ENCODE assay signal across 8 mouse cellular contexts in the genomic region with DNA sequence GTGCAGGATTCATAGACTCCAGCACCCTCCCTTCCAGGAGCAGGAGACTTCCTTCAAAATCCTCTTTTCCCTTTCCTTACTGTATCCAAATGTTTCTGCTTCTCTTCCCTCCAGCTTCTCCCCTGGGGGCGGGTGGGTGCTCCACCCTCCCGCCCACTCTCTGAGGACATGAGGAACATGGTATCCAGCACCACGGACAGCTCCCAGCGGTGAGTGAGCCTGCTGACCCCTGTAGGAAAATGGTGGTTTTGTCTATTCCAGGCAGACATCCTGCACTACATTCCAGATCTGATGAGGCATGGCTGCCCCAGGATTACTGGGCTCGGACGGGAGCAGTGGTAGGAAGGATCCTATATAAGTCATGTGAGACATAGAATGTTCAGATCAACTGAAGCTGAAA. TPM values are rescaled to one million over a fixed set of nuclear protein-coding genes. Genes with fewer than 3 reads are reported as not detected.
DNase-seq lines count a peak whose midpoint lies in the region; ATAC-seq and TF ChIP-seq lines count a peak whose summit lies in the region.

No protein-coding gene starts in this region.

- H3K9ac ChIP-seq in heart, adult 2 months (ENCODE audit: low read depth, low read length): no peak overlapping the region
- no peak overlapping the region for H3K9ac ChIP-seq in heart, embryonic 12.5 days
- no peak overlapping the region for H3K9ac ChIP-seq in kidney, embryonic 16.5 days (replicated peaks; ENCODE audit: low read length)
- H3K9ac ChIP-seq in stomach, postnatal 0 days (ENCODE audit: low read length): no peak overlapping the region

- TF ChIP-seq EP300 in heart, adult 2 months (IDR thresholded peaks at IDR 0.05; ENCODE audit: insufficient read depth, low read depth, low read length): no peak
- TF ChIP-seq EP300 in stomach, postnatal 0 days (optimal IDR thresholded peaks at IDR 0.05): no peak

- ATAC-seq in heart, embryonic 12.5 days (ENCODE audit: insufficient number of reproducible peaks, low FRiP score): no peak
- ATAC-seq in kidney, embryonic 16.5 days (ENCODE audit: low FRiP score, low TSS enrichment): peak; percentile 76
- no peak for ATAC-seq in stomach, postnatal 0 days (ENCODE audit: low FRiP score, low TSS enrichment)
- ATAC-seq in activated CD4-positive, CD25-positive, alpha-beta regulatory T cell, adult 4 months: no peak

- TF ChIP-seq CTCF in heart, adult 2 months (IDR thresholded peaks at IDR 0.05): peak; percentile 41
- TF ChIP-seq CTCF in brain, embryonic 14.5 days (IDR thresholded peaks at IDR 0.05; ENCODE audit: borderline replicate concordance, extremely low read depth, insufficient read depth, insufficient read length): peak; percentile 17; the same call in 1 of the 2 replicates
- peak; percentile 70 for TF ChIP-seq CTCF in stomach, postnatal 0 days (IDR thresholded peaks at IDR 0.05; ENCODE audit: low read depth)

- DNase-seq in heart, adult 2 months: peak; percentile 44 to 61
- DNase-seq in brain, embryonic 14.5 days (ENCODE audit: low read depth): no peak
- DNase-seq in gastrocnemius, postnatal 25 days: peak; percentile 30
- peak; percentile 92 for DNase-seq in mesoderm, embryonic 11.5 days (ENCODE audit: low read depth, low spot score)
- peak; percentile 85 for DNase-seq in stomach, postnatal 0 days (ENCODE audit: low spot score)

- 0% methylated on average over 6 of the region's 6 CpGs for WGBS in heart, adult 2 months
- WGBS in heart, embryonic 12.5 days: under 1% methylated on average over 6 of the region's 6 CpGs
- 0% methylated on average over 6 of the region's 6 CpGs for WGBS in kidney, embryonic 16.5 days
- WGBS in stomach, postnatal 0 days: 1% methylated on average over 6 of the region's 6 CpGs

- no peak overlapping the region for H3K4me3 ChIP-seq in heart, adult 2 months
- H3K4me3 ChIP-seq in heart, embryonic 12.5 days: no peak overlapping the region
- H3K4me3 ChIP-seq in kidney, embryonic 16.5 days (ENCODE audit: low read length): no peak overlapping the region
- no peak overlapping the region for H3K4me3 ChIP-seq in stomach, postnatal 0 days (ENCODE audit: low read depth, low read length)

- H3K27ac ChIP-seq in heart, adult 2 months: no peak overlapping the region
- no peak overlapping the region for H3K27ac ChIP-seq in heart, embryonic 12.5 days (ENCODE audit: poor library complexity, severe bottlenecking)
- H3K27ac ChIP-seq in kidney, embryonic 16.5 days (ENCODE audit: low read length): no peak overlapping the region
- H3K27ac ChIP-seq in stomach, postnatal 0 days (replicated peaks): no peak overlapping the region

- TF ChIP-seq POLR2A in heart, adult 2 months (IDR thresholded peaks at IDR 0.05; ENCODE audit: insufficient read depth, low read depth, low read length): no peak
- no peak for TF ChIP-seq POLR2A in brain, embryonic 14.5 days (IDR thresholded peaks at IDR 0.05; ENCODE audit: borderline replicate concordance, extremely low read depth, insufficient read depth, insufficient read length, poor library complexity, severe bottlenecking)

- intact Hi-C loops in heart, adult 2 months (cut with DNase I): no loop called here

- peaks cover 7% of the 10 kb centered on the region; the same call in 1 of the 2 replicates for H3K27me3 ChIP-seq in heart, adult 2 months (ENCODE audit: control insufficient read depth, insufficient read depth, low read length)
- H3K27me3 ChIP-seq in heart, embryonic 12.5 days (replicated peaks): peaks cover 94% of the 10 kb centered on the region
- peaks cover 62% of the 10 kb centered on the region for H3K27me3 ChIP-seq in kidney, embryonic 16.5 days (ENCODE audit: insufficient read depth, low read length)
- peaks cover 7% of the 10 kb centered on the region; the same call in 1 of the 2 replicates for H3K27me3 ChIP-seq in stomach, postnatal 0 days (ENCODE audit: control insufficient read depth, insufficient read depth, low read length)

- H3K36me3 ChIP-seq in heart, adult 2 months (ENCODE audit: control insufficient read depth, insufficient read depth, low read length): no peaks in the 10 kb centered on the region
- no peaks in the 10 kb centered on the region for H3K36me3 ChIP-seq in heart, embryonic 12.5 days
- H3K36me3 ChIP-seq in kidney, embryonic 16.5 days (ENCODE audit: insufficient read depth, low read length): no peaks in the 10 kb centered on the region
- H3K36me3 ChIP-seq in stomach, postnatal 0 days (ENCODE audit: control insufficient read depth, insufficient read depth, low read length): no peaks in the 10 kb centered on the region

- no peaks in the 10 kb centered on the region for H3K9me3 ChIP-seq in heart, embryonic 12.5 days (replicated peaks)
- H3K9me3 ChIP-seq in kidney, embryonic 16.5 days (ENCODE audit: low read length): no peaks in the 10 kb centered on the region
- no peaks in the 10 kb centered on the region for H3K9me3 ChIP-seq in stomach, postnatal 0 days (ENCODE audit: control insufficient read depth, low read length)

- H3K4me2 ChIP-seq in heart, embryonic 12.5 days: no peak overlapping the region
- no peak overlapping the region for H3K4me2 ChIP-seq in kidney, embryonic 16.5 days (replicated peaks; ENCODE audit: low read depth, low read length)
- no peak overlapping the region for H3K4me2 ChIP-seq in stomach, postnatal 0 days (replicated peaks; ENCODE audit: low read depth)

- H3K79me2 ChIP-seq in heart, adult 2 months (replicated peaks; ENCODE audit: control insufficient read depth, insufficient read depth, low read length): no peaks in the 10 kb centered on the region

- H3K4me1 ChIP-seq in heart, adult 2 months (ENCODE audit: control insufficient read depth, insufficient read depth, low read length): no peaks in the 10 kb centered on the region
- peaks cover 5% of the 10 kb centered on the region for H3K4me1 ChIP-seq in heart, embryonic 12.5 days (replicated peaks)
- H3K4me1 ChIP-seq in kidney, embryonic 16.5 days (ENCODE audit: insufficient read depth, low read length): no peaks in the 10 kb centered on the region
- no peaks in the 10 kb centered on the region for H3K4me1 ChIP-seq in stomach, postnatal 0 days (replicated peaks; ENCODE audit: control insufficient read depth, insufficient read depth)

RNA-seq across cellular contexts. Expression of gene Rhbg, which starts 33.7 kb away (rescaled TPM):
- total RNA-seq in heart, adult 2 months (2021): not detected
- polyA plus RNA-seq in heart, adult 2 months (2012; rRNA removed): 0.20 TPM in 1 of 2 replicates, not detected in the other
- polyA plus RNA-seq in heart, embryonic 12.5 days (2016; fragmentation: Nextera tagmentation; extraction: Ambion mirVana): 0.19 TPM in 1 of 2 replicates, not detected in the other
- polyA plus RNA-seq in brain, embryonic 14.5 days (2012; rRNA removed): 0.45 and 0.73 TPM in 2 replicates
- total RNA-seq in gastrocnemius, postnatal 25 days (2021): not detected
- polyA plus RNA-seq in kidney, embryonic 16.5 days (2015; fragmentation: Nextera tagmentation; extraction: Ambion mirVana): 11.5 and 13.5 TPM in 2 replicates
- 19.4 and 27.0 TPM in 2 replicates for polyA plus RNA-seq in stomach, postnatal 0 days (2015; fragmentation: Nextera tagmentation; extraction: Ambion mirVana)
- polyA plus RNA-seq in activated CD4-positive, CD25-positive, alpha-beta regulatory T cell, adult 4 months (2017; shearing (Covaris generic)): not detected

Comparison
In these comparisons a context has a peak if more than half of its experiments do, and no peak if none do; other contexts are left out.
1. CTCF ChIP-seq: peak in every context shown above with its lines; median percentile 70 in stomach, postnatal 0 days; 41 in heart, adult 2 months; 17 in brain, embryonic 14.5 days.